Mouse (Mus musculus): Measurements from ENCODE around the gene Pltp.

DNA sequence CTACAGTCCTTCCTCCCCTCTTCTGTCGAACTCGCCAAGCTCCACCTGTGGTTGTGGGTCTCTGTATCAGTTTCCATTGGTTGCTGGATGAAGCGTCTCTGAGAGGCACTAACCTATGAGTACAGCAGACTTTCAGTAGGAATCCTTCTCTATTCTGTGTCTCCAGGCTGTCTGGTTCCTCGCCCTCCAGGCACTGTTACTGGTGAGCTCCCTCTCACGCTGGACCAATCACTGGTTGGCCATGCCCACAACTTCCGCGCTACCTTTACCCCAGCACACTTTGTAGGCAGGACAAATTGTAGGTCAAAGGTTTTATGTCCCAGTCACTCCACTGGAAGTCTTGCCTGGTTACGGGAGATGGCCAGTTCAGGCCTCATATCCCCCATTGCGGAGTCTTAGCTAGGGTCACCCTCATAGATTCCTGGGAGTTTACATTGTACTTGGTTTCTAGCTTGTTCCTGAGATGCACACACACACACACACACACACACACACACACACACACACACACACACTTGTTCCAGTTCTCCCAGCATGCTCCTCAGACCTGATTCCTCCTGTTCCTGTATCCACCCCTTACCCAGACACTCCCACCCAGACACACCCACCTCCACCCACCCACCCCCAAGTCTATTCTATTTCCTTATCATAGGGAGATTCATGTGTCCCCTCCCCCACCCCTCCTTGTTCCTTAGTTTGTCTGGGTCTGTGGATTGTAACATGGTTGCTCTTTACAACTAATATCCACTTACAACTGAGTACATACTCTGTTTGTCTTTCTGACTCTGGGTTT is 2.3 kb upstream of the Pltp start:
- TF ChIP-seq POLR2A (IDR thresholded peaks at IDR 0.05; ENCODE audit: control insufficient read depth in 1 of 2, insufficient read depth in 1 of 2, low read depth in 1 of 2, low read length in 2 of 2, poor library complexity in 1 of 2) (peak in 1 of 2 experiments; percentile 59; a peak in 2 of 4 replicates), MAX (IDR thresholded peaks at IDR 0.05; ENCODE audit: low read length) (no peak), CTCF (IDR thresholded peaks at IDR 0.05 in 2 of 3, conservative IDR thresholded peaks at IDR 0.05 in 1 of 3; ENCODE audit: control insufficient read depth in 1 of 3, insufficient read depth in 1 of 3, low read depth in 2 of 3, low read length in 3 of 3, poor library complexity in 1 of 3, severe bottlenecking in 1 of 3) (no peak), E2F4 (IDR thresholded peaks at IDR 0.05; ENCODE audit: borderline replicate concordance, low read depth, low read length) (no peak), TBP (IDR thresholded peaks at IDR 0.05; ENCODE audit: low read depth, low read length) (peak; percentile 57; the same call in 1 of the 2 replicates)
